Mouse (Mus musculus) MEL (cell line): ENCODE measurements at regions not wholly inside any gene's neighbourhood (a gene's known extent, or its start where the extent isn't known, plus 50 kb on each side); places are given as distances from the start of the nearest gene placed in this dataset.

Experiments used
- DNase-seq: peaks from one replicate; pipeline ENCODE4 v3.0.0; 2011; ENCODE audit warnings: low read depth, low spot score
- H3K27ac ChIP-seq: 2 replicates; pipeline ENCODE4 v1.5.1; 2012; ENCODE audit warnings: low read depth, mild to moderate bottlenecking, control low read depth, low read length, moderate library complexity; ENCODE audit not compliant: control insufficient read depth
- H3K27me3 ChIP-seq, 2 experiments: fragments of 150-350 bp in 1 of 2; sonication (generic) in 1 of 2; 2 replicates each; pipeline ENCODE4 v1.6.1; 2012; ENCODE audit warnings: low read length in 2 of 2, mild to moderate bottlenecking in 2 of 2, improper control_type of control experiment in 1 of 2, moderate library complexity in 1 of 2; ENCODE audit not compliant: insufficient read depth in 2 of 2, control insufficient read depth in 1 of 2
- H3K36me3 ChIP-seq, 2 experiments: 2 replicates each; pipeline ENCODE4 v1.6.1; 2012 to 2014; ENCODE audit warnings: low read length in 2 of 2, improper control_type of control experiment in 1 of 2, inconsistent platforms in 1 of 2, mild to moderate bottlenecking in 1 of 2; ENCODE audit not compliant: insufficient read depth in 2 of 2, control insufficient read depth in 1 of 2
- H3K4me1 ChIP-seq, 2 experiments: fragments of 150-350 bp in 1 of 2; sonication (generic) in 1 of 2; 2 replicates each; pipeline ENCODE4 v1.6.1; 2012; ENCODE audit warnings: low read length in 2 of 2, improper control_type of control experiment in 1 of 2, mild to moderate bottlenecking in 1 of 2; ENCODE audit not compliant: insufficient read depth in 2 of 2, control insufficient read depth in 1 of 2
- H3K4me3 ChIP-seq, 2 experiments: fragments of 150-350 bp in 1 of 2; sonication (generic) in 1 of 2; 2 replicates each; pipeline ENCODE4 v1.5.1; 2012; ENCODE audit warnings: low read depth in 2 of 2, low read length in 2 of 2, mild to moderate bottlenecking in 2 of 2, moderate library complexity in 2 of 2, control low read depth in 1 of 2, improper control_type of control experiment in 1 of 2; ENCODE audit not compliant: control insufficient read depth in 1 of 2, insufficient read depth in 1 of 2
- H3K79me2 ChIP-seq: 2 replicates; pipeline ENCODE4 v1.6.1; 2012; ENCODE audit warnings: mild to moderate bottlenecking, low read length, moderate library complexity; ENCODE audit not compliant: control insufficient read depth, poor library complexity, insufficient read depth
- H3K9ac ChIP-seq: 2 replicates; pipeline ENCODE4 v1.6.1; 2012; ENCODE audit warnings: low read depth, mild to moderate bottlenecking, control low read depth, low read length, moderate library complexity; ENCODE audit not compliant: control insufficient read depth, poor library complexity, severe bottlenecking
- H3K9me3 ChIP-seq: fragments of 150-350 bp; sonication (generic); replicated peaks from 2 replicates; pipeline ENCODE4 v1.6.1; 2012; ENCODE audit warnings: mild to moderate bottlenecking, low read length, improper control_type of control experiment, moderate library complexity; ENCODE audit not compliant: insufficient read depth
- CHD1 ChIP-seq: IDR thresholded peaks from 2 replicates; pipeline ENCODE4 v1.6.1; 2012; ENCODE audit warnings: low read depth, mild to moderate bottlenecking, inconsistent platforms, low read length, improper control_type of control experiment
- CHD2 ChIP-seq: IDR thresholded peaks from 2 replicates; pipeline ENCODE4 v1.6.1; 2011; ENCODE audit warnings: low read length, improper control_type of control experiment
- CTCF ChIP-seq, 3 experiments: IDR thresholded peaks in 2 of 3; conservative IDR thresholded peaks in 1 of 3; 2 replicates each; pipeline ENCODE4 v1.5.1; 2011 to 2012; ENCODE audit warnings: low read length in 3 of 3, low read depth in 2 of 3, mild to moderate bottlenecking in 2 of 3, improper control_type of control experiment in 1 of 3, inconsistent platforms in 1 of 3, mixed read lengths in 1 of 3, moderate library complexity in 1 of 3; ENCODE audit not compliant: control insufficient read depth in 1 of 3, insufficient read depth in 1 of 3, poor library complexity in 1 of 3, severe bottlenecking in 1 of 3
- E2F4 ChIP-seq: IDR thresholded peaks from 2 replicates; pipeline ENCODE4 v1.6.1; 2011; ENCODE audit warnings: low read depth, low read length, improper control_type of control experiment, borderline replicate concordance
- ELF1 ChIP-seq: IDR thresholded peaks from 2 replicates; pipeline ENCODE4 v1.6.1; 2014; ENCODE audit warnings: low read depth, mild to moderate bottlenecking, inconsistent platforms, low read length, improper control_type of control experiment, moderate library complexity
- EP300 ChIP-seq, 2 experiments: IDR thresholded peaks; 2 replicates each; pipeline ENCODE4 v1.6.1; 2011; ENCODE audit warnings: improper control_type of control experiment in 2 of 2, low read length in 2 of 2, low read depth in 1 of 2, mild to moderate bottlenecking in 1 of 2
- GABPA ChIP-seq: IDR thresholded peaks from 2 replicates; pipeline ENCODE4 v1.6.1; 2012; ENCODE audit warnings: low read depth, mild to moderate bottlenecking, inconsistent platforms, low read length, improper control_type of control experiment, moderate library complexity
- JUND ChIP-seq: IDR thresholded peaks from 2 replicates; pipeline ENCODE4 v1.6.1; 2011; ENCODE audit warnings: low read depth, mild to moderate bottlenecking, improper control_type of control experiment, low read length
- MAX ChIP-seq: IDR thresholded peaks from 2 replicates; pipeline ENCODE4 v1.6.1; 2011; ENCODE audit warnings: low read length, improper control_type of control experiment
- MAZ ChIP-seq: IDR thresholded peaks from 2 replicates; pipeline ENCODE4 v1.6.1; 2012; ENCODE audit warnings: low read depth, mild to moderate bottlenecking, inconsistent platforms, low read length, improper control_type of control experiment
- MXI1 ChIP-seq: IDR thresholded peaks from 2 replicates; pipeline ENCODE4 v1.6.1; 2011; ENCODE audit warnings: mild to moderate bottlenecking, low read depth, low read length, improper control_type of control experiment
- MYB ChIP-seq: IDR thresholded peaks from 2 replicates; pipeline ENCODE4 v1.6.1; 2011; ENCODE audit warnings: mild to moderate bottlenecking, low read depth, low read length, improper control_type of control experiment
- POLR2A ChIP-seq, 2 experiments: IDR thresholded peaks; 2 replicates each; pipeline ENCODE4 v1.6.1; 2011 to 2012; ENCODE audit warnings: low read length in 2 of 2, mild to moderate bottlenecking in 2 of 2, control low read depth in 1 of 2, improper control_type of control experiment in 1 of 2, low read depth in 1 of 2, moderate library complexity in 1 of 2; ENCODE audit not compliant: control insufficient read depth in 1 of 2, insufficient read depth in 1 of 2, poor library complexity in 1 of 2
- POLR2AphosphoS5 ChIP-seq: IDR thresholded peaks from 2 replicates; pipeline ENCODE4 v1.6.1; 2012; ENCODE audit warnings: low read depth, borderline replicate concordance, mild to moderate bottlenecking, inconsistent platforms, low read length, moderate library complexity, mixed read lengths
- RCOR1 ChIP-seq: IDR thresholded peaks from 2 replicates; pipeline ENCODE4 v1.6.1; 2012; ENCODE audit warnings: low read depth, mild to moderate bottlenecking, inconsistent platforms, low read length, improper control_type of control experiment
- SIN3A ChIP-seq: IDR thresholded peaks from 2 replicates; pipeline ENCODE4 v1.6.1; 2012; ENCODE audit warnings: low read length, improper control_type of control experiment, inconsistent platforms
- SMC3 ChIP-seq: IDR thresholded peaks from 2 replicates; pipeline ENCODE4 v1.6.1; 2011; ENCODE audit warnings: low read depth, low read length, improper control_type of control experiment
- USF1 ChIP-seq: IDR thresholded peaks from 2 replicates; pipeline ENCODE4 v1.6.1; 2014; ENCODE audit warnings: low read depth, mild to moderate bottlenecking, inconsistent platforms, low read length, improper control_type of control experiment, moderate library complexity
- ZC3H11A ChIP-seq: IDR thresholded peaks from 2 replicates; pipeline ENCODE4 v1.6.1; 2012; ENCODE audit warnings: low read depth, mild to moderate bottlenecking, inconsistent platforms, low read length, improper control_type of control experiment
- ZMIZ1 ChIP-seq: IDR thresholded peaks from 2 replicates; pipeline ENCODE4 v1.6.1; 2012; ENCODE audit warnings: low read depth, mild to moderate bottlenecking, inconsistent platforms, low read length, improper control_type of control experiment, moderate library complexity
- ZNF384 ChIP-seq: IDR thresholded peaks from 2 replicates; pipeline ENCODE4 v1.6.1; 2012; ENCODE audit warnings: low read depth, mild to moderate bottlenecking, inconsistent platforms, low read length, improper control_type of control experiment

DNA sequence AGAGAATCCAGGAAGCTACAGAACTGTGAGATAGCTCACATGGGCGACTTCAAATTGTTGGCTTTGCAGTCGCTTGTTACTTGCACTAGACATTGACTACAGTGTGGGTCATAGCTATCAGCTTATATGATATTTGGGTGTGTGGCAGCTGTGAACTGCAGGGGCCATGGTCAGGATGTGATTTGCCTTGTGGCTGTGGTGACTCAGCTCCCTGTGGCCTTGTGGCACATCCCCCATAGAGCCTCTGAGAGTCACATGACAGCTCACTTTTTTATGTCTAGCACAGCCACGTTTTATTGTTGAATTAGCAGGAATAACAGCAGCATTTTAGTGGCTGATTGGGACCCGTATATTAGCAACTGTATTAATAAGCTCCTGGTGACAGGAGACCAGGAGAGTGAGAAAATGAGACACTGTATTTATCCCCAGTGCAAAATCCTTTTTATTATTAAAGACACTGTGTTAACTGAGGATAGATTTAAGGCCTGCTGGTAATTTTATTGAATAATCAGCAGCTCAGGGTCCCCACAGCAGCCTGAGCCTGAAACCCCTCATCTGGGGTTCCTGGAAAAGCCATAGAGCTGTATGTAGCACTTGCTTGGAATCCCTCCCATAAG lies 141.7 kb downstream of the 9530068E07Rik start:
- H3K9ac ChIP-seq, result no peak overlapping the region
- TF ChIP-seq POLR2AphosphoS5, result no peak
- no peak for TF ChIP-seq ELF1
- H3K9me3 ChIP-seq, result no peaks in the 10 kb centered on the region
- H3K27me3 ChIP-seq, result no peaks in the 10 kb centered on the region; a peak in 1 of 4 replicates
- no peak for DNase-seq
- H3K27ac ChIP-seq, result no peak overlapping the region
- no peaks in the 10 kb centered on the region for H3K36me3 ChIP-seq
- no peak overlapping the region for H3K4me3 ChIP-seq
- H3K79me2 ChIP-seq, result no peaks in the 10 kb centered on the region
- no peaks in the 10 kb centered on the region for H3K4me1 ChIP-seq

DNA sequence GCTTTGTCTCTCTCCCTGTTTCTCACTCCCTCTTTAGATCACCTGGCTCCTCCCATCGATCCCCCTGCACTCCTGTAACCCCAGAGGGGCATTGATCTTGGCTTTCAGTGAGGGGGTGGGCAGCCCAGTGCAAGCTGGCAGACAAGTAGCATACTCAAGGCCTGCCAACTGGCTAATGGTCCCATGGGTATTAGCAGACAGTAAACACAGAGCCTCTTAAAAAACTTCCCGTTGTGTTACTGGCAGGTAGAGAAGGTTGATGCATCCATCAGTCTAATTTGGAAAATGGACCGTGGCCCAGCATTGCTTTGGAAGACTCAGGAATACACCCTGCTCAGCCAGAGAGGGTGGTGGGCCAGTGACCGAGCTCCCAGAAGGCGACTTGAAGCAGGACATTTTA lies 145.0 kb downstream of the 9530068E07Rik start:
- no peak for DNase-seq
- Histone ChIP-seq H3K9me3 (no peaks in the 10 kb centered on the region), H3K79me2 (no peaks in the 10 kb centered on the region), H3K27me3 (no peaks in the 10 kb centered on the region; a peak in 1 of 4 replicates), H3K27ac (no peak overlapping the region)
- TF ChIP-seq E2F4 (no peak), ZMIZ1 (no peak), POLR2A (IDR thresholded peaks at IDR 0.05; ENCODE audit: control insufficient read depth in 1 of 2, insufficient read depth in 1 of 2, low read depth in 1 of 2, low read length in 2 of 2, poor library complexity in 1 of 2) (no peak), USF1 (no peak), ZNF384 (no peak), EP300 (IDR thresholded peaks at IDR 0.05; ENCODE audit: low read depth in 1 of 2, low read length in 2 of 2) (no peak), ZC3H11A (no peak), SIN3A (no peak), CHD1 (no peak), CTCF (IDR thresholded peaks at IDR 0.05 in 2 of 3, conservative IDR thresholded peaks at IDR 0.05 in 1 of 3; ENCODE audit: control insufficient read depth in 1 of 3, insufficient read depth in 1 of 3, low read depth in 2 of 3, low read length in 3 of 3, poor library complexity in 1 of 3, severe bottlenecking in 1 of 3) (no peak), MAZ (no peak), MYB (no peak)
- TF ChIP-seq, all 39 proteins: peak for 0
- no peak overlapping the region for H3K4me3 ChIP-seq
- no peaks in the 10 kb centered on the region for H3K4me1 ChIP-seq
- H3K9ac ChIP-seq, result no peak overlapping the region
- no peaks in the 10 kb centered on the region for H3K36me3 ChIP-seq

DNA sequence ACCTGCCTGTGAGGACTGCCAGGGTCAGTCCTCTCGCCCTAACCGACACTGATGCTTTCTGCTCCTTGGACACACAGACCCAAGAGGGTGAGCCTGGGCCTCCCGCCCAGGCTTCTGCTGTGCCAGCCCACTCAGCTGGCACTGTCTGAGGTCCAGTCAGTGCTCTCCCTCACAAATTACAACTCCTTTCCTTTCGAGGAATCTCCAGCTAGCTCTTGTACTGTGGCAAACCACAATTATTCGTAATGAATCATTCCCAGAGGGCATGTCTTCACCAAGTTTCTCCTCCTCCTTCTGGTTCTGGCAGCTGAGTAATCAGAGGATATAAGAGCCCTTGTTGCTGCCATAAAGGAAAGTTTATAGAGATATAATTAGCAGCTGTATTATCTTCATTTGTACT lies 155.2 kb downstream of the 9530068E07Rik start:
- no peaks in the 10 kb centered on the region for H3K36me3 ChIP-seq
- H3K9ac ChIP-seq, result no peak overlapping the region
- no peaks in the 10 kb centered on the region for H3K4me1 ChIP-seq
- no peaks in the 10 kb centered on the region for H3K79me2 ChIP-seq
- H3K9me3 ChIP-seq, result no peaks in the 10 kb centered on the region
- no peak overlapping the region for H3K27ac ChIP-seq
- TF ChIP-seq SIN3A (no peak), CHD2 (no peak), MAX (no peak), JUND (no peak), MYB (no peak), ELF1 (no peak), CHD1 (no peak), MXI1 (no peak), ZMIZ1 (no peak), RCOR1 (no peak), POLR2AphosphoS5 (no peak), MAZ (no peak), ZNF384 (no peak), GABPA (no peak), SMC3 (no peak)
- TF ChIP-seq, all 39 proteins: peak for 0
- DNase-seq, result no peak
- Histone ChIP-seq H3K4me3 (no peak overlapping the region), H3K27me3 (no peaks in the 10 kb centered on the region)
